Mouse (Mus musculus) C2C12 (cell line): ENCODE results near the gene Dnah14.
"Not testable (repeated sequence)": the region's sequence is repeated elsewhere in the genome, so short reads cannot be mapped to it uniquely, and the experiment has no call there.

Experiments used
- CTCF ChIP-seq: IDR thresholded peaks from one replicate; pipeline ENCODE4 v1.5.1; 2011; ENCODE audit not compliant: control insufficient read depth, insufficient read depth, insufficient read length
- MAX ChIP-seq: IDR thresholded peaks from one replicate; pipeline ENCODE4 v1.6.1; 2011; ENCODE audit warnings: mild to moderate bottlenecking, control low read depth
- MYOG ChIP-seq: IDR thresholded peaks from one replicate; pipeline ENCODE4 v1.6.1; 2011; ENCODE audit not compliant: control insufficient read depth, insufficient read length; ENCODE audit errors: extremely low read depth
- USF1 ChIP-seq: IDR thresholded peaks from one replicate; pipeline ENCODE4 v1.6.1; 2011; ENCODE audit warnings: low read depth, mild to moderate bottlenecking, control low read depth, moderate library complexity

DNA sequence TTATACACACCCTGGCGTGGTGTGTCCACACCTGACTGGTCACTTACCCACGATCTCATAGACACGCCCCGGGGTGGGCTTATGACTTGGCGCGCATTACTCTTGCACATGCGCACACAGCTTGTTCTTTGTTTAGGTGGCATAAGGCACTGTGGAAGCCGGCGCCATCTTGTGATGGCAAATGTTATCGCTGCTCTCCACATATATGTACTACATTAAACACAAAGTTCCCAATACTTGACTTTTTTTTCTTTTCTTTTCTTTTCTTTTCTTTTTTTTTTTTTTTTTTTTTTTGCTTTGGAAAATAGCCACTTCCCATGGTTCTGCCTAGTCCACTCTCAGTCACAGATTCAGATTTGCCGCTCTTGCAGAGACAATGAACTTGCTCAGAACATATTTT, 206.2 kb downstream of the Dnah14 start:
- TF ChIP-seq CTCF, MYOG, USF1, MAX: not testable (repeated sequence)
